Mouse (Mus musculus) bone marrow macrophage, adult 2 months (primary cell): ENCODE measurements around the gene Lmbrd1.

Experiments
- CTCF ChIP-seq: IDR thresholded peaks from 2 replicates; pipeline ENCODE4 v1.5.1; 2012; ENCODE audit warnings: low read depth, mild to moderate bottlenecking, low read length, moderate library complexity
- POLR2A ChIP-seq: IDR thresholded peaks from 2 replicates; pipeline ENCODE4 v1.6.1; 2012; ENCODE audit warnings: mild to moderate bottlenecking, low read depth, low read length, borderline replicate concordance

GRCm38 (mm10) chr1:24679071-24679470 lies 641 bp downstream of the Lmbrd1 start:
- no peak for TF ChIP-seq CTCF
- no peak for TF ChIP-seq POLR2A
